Mouse (Mus musculus) CD4-positive helper T cell, adult 2 months (primary cell): ENCODE measurements around the gene Olfr56.

Experiments used
- DNase-seq: peaks from one replicate; pipeline ENCODE4 v3.0.0-alpha.2; 2012; ENCODE audit warnings: low read depth, missing footprints, low spot score

The Olfr56 gene

GRCm38 (mm10) chr11:49091171-49091570 lies 112.5 kb downstream of the Olfr56 start:
- DNase-seq = no peak

GRCm38 (mm10) chr11:49092053-49092586 lies 113.4 kb downstream of the Olfr56 start:
- DNase-seq = no peak

DNA sequence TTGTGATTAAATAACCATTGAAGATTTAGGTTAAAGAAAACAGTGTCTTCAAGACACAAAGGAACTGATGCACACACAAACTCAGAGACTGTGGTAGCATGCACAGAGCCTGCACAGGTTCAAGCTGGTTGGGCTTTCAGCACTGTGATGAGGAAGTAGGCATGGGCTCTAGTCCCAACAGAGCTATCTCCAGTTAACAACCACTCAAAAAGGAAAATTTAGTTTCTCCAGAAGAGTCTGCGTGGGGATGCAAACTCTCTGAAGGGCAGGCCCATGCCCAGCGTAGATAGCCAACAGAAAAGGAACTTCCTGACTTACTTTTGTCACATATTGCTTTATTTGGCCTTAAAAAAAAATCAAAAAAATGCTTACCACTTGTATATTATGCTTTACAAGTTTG lies 114.1 kb downstream of the Olfr56 start:
- peak; percentile 35 for DNase-seq

DNA sequence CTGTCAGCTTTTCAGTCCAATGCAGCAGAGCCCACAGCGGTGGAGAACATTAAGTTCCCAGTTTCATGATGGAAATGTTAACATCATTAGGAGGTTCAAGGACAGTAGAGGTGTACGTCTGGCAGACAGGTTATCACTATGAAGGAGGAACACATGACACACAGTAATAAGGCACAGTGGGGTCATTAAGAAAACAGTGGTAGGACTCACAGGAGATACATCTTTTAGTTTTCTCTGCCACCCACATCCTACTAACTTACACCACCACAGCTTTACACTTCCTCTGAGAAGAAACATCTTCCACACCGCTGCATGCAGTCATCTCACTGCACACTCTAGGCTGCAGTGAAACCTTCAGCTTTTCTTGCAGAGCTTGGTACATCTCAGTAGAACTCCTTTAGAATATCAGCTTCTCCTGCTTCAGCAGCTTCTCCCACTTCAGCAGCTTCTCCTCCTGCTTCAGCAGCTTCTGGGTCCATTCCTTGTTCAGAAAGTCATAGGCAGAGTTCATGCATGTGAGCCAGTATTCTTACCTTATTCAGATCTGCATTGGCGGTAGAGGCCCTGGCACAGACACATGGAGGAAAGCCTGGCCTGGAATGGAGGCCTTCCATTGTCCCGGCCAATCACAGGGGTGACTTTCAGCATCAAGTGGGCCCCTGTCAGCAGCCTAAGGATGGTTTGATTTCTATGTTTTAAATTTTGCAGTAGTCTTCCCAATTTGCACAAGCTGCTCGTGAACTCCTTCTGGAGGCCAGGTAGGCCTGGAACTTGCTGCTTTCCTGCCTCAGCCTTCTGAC lies 115.4 kb downstream of the Olfr56 start:
- DNase-seq = peak; percentile 81

GRCm38 (mm10) chr11:49095367-49095766 lies 116.7 kb downstream of the Olfr56 start:
- no peak for DNase-seq

DNA sequence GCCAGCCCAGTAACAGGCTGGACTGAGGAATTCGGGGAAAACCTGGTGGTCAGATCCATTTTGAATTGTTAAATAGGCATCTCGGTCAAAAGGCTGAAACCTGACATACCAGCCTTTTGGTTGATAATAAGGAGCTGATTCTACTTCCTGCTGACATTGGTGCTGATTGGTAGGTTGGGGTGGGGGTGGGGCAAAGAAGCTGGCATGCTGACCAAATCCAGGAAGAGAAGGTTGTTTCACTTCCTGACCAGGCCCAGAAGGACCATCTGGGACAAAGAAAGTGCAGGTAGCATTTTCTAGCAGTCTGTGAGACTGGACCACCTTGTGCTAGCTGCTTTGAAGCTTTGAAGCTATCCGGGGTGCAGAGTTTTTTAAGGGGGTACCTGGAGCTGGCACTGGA lies 121.7 kb downstream of the Olfr56 start:
- DNase-seq = peak; percentile 71

DNA sequence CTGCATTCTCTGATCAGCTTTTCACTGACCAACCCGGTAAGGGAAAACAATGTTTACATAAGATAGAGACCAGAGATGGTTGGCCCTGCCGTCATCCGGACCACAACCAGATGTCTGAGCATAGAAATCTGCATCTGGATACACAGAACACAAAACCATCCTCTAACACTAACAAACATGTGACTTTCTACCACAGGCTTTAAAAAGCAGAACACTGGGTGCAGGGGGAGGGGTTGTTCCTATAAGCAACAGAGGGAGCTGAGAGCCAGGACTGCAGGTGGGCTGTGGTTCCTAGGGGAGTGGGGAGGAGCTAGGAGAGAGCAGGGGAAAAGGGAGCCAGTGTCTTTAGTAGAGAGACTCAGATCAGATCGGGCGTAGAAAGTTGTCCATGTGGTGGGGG lies 122.8 kb downstream of the Olfr56 start:
- peak; percentile 26 for DNase-seq

GRCm38 (mm10) chr11:49103047-49103693 lies 124.5 kb downstream of the Olfr56 start:
- DNase-seq = peak; percentile 85

- DNase-seq = no peak
Observed at GRCm38 (mm10) chr11:49105752-49106151, 127.1 kb downstream of the Olfr56 start.

DNA sequence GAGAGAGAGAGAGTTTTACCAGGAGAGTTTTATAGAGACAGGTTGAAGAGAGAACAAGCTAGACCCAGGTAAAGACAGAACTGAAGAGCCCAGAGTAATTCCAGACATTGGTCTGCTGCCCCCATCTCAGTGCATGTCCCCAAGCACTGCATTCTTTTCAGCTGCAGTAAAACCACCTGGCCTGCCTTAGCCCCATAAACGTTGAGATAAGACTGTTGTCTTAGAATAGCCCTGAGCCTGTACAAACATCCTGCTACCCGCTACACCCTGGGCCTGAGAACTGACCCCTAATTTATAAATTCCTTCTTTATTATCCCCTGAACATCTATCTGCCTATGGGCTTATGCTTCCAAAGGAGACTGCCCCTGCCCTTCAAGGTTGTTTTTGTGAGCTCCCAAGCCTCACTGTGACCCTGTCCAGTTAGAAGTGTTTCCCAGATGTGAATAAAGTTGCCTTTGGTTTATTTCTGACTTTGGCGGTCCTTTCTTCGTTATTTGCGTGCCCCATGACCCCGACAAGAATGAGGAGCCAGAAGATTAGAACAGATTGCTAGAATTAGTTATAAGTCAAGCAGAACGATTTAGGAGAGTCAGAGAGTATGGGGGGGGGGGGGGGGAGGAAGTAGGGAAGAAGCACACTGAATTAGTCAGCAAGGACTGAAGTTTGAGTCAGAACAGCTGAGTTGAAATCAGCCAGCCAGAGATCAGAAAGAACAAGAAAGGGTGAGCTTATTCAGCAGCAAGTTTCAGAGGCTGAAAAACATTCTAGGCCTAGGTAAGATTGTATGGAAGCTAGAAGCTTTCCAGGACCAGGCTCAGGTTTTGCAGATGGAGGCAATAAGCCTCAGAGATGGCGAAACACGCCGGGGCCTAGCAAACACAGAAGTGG lies 129.2 kb downstream of the Olfr56 start:
- DNase-seq = no peak

DNA sequence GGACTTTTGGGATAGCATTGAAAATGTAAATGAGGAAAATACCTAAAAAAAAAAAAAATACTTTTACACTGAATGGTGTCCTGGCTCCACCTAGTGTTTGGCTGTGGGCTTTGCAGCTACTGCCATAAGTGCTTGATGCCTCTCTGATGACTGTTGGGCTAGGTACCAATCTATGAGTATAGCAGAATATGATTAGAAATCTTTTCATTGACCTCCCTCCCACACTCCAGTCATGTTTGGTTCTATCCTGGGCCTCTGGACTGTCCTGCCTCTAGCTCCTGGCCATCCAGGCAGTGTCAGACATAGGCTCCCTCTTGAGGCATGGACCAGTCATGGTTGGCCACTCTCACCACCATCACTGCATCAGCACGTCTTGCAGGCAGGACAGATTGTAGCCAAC lies 130.1 kb downstream of the Olfr56 start:
- DNase-seq = peak; percentile 67

DNA sequence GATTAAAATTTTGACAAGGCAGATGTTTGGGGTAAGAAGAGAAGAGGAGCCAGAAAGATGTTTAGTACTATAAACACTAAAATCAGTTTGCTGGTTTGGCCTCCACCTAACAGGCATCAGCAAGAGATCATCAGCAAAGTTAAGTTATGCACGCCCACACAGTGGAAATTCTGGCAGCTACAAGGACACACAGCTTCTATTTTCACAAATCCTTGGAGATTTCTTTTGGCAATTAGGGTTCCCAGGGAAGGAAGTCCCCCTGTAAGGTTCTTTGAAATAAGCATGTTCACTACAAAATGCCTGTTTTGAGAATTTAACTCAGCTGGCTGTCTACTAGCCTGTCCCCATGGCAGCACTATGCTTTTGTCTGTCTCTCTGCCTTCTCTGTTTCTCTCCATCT lies 132.3 kb downstream of the Olfr56 start:
- no peak for DNase-seq

GRCm38 (mm10) chr11:49112624-49113219 lies 134.0 kb downstream of the Olfr56 start:
- DNase-seq = no peak

- no peak for DNase-seq
Observed at GRCm38 (mm10) chr11:49114158-49114557, 135.5 kb downstream of the Olfr56 start.

GRCm38 (mm10) chr11:49114774-49115173 lies 136.1 kb downstream of the Olfr56 start, which contains the start of gene Olfr1396:
TSS of gene Olfr1396 (minus strand) at chr11:49114874.
- no peak for DNase-seq

- DNase-seq = no peak
Observed at GRCm38 (mm10) chr11:49119635-49120034, 140.9 kb downstream of the Olfr56 start.

- no peak for DNase-seq
Observed at GRCm38 (mm10) chr11:49124169-49124568, 145.5 kb downstream of the Olfr56 start.

DNA sequence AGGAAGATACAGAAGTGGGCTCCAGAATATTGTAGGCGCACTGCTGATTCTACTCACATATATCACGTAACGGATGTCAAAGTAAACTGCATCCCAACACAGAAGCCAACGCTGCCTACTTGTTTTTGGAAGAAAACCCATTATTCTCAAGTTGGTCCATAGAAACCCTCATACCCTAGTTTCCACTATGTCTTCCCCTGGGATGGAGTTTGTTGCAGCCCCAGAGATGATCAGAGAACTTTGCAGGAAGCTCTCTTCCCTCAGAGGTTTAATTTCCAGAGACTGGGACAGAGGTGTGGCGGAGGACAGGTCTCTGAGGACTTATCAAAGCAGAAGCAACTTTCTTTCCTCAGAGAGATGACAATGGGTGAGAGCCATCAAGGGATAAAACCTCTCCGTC lies 163.3 kb downstream of the Olfr56 start, which contains the start of gene Olfr1395:
Olfr1395 (plus strand) TSS at position 301 of the 400 bp plus-strand sequence.
- no peak for DNase-seq

DNA sequence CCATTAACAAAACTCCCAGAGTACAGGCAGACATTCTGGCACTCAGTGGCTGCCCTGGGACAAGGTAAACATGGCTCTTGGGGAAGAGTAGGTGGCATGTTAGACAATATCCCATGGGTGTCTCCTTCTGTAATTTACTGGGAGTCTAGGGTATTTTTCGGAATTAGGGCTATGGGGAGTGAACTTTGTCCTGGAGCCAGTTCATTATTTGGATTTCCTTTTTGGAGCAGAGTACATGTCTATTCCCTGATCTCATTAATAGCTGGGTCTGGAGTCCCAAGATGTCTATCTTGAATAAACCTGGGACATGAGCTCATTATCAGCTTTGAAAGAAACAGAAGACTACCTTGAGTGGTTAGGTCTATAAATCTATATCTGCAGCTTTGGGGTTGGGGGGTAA lies 175.4 kb downstream of the Olfr56 start, which contains the start of gene Olfr1394:
Olfr1394 (plus strand) TSS at position 301 of the 400 bp plus-strand sequence.
- DNase-seq = no peak

GRCm38 (mm10) chr11:49156821-49157814 lies 178.4 kb downstream of the Olfr56 start:
- DNase-seq = no peak
